Mouse (Mus musculus) heart, postnatal 0 days (tissue): ENCODE measurements around the gene Actr1a. TPM values are rescaled to one million over a fixed set of nuclear protein-coding genes. Genes with fewer than 3 reads are reported as not detected.

ENCODE experiments used
- ATAC-seq: fragments of 200-750 bp; cut with Nextera tagmentation; 2 replicates; pipeline ENCODE4 v1.8.0; 2017; ENCODE audit warnings: low read depth, moderate number of reproducible peaks, moderate library complexity; ENCODE audit not compliant: insufficient read depth
- DNase-seq: peaks from one replicate; pipeline ENCODE4 v3.0.0-alpha.2; 2016; ENCODE audit warnings: low spot score
- H3K27ac ChIP-seq: fragments of 300-500 bp; sonication (generic); 2 replicates; pipeline ENCODE4 v1.5.1; 2014; ENCODE audit warnings: low read depth, mild to moderate bottlenecking
- H3K27me3 ChIP-seq: fragments of 300-500 bp; sonication (generic); 2 replicates; pipeline ENCODE4 v1.6.1; 2014; ENCODE audit warnings: low read length, mixed read lengths; ENCODE audit not compliant: control insufficient read depth, insufficient read depth
- H3K36me3 ChIP-seq: fragments of 300-500 bp; sonication (generic); replicated peaks from 2 replicates; pipeline ENCODE4 v1.6.1; 2014; ENCODE audit warnings: low read length, mixed read lengths; ENCODE audit not compliant: control insufficient read depth, insufficient read depth
- H3K4me1 ChIP-seq: fragments of 300-500 bp; sonication (generic); 2 replicates; pipeline ENCODE4 v1.6.1; 2014; ENCODE audit warnings: antibody characterized with exemption; ENCODE audit not compliant: control insufficient read depth, insufficient read depth
- H3K4me2 ChIP-seq: fragments of 300-500 bp; sonication (generic); 2 replicates; pipeline ENCODE4 v1.6.1; 2014; ENCODE audit warnings: low read depth, mild to moderate bottlenecking, low read length, moderate library complexity
- H3K4me3 ChIP-seq: fragments of 300-500 bp; sonication (generic); 2 replicates; pipeline ENCODE4 v1.5.1; 2014; ENCODE audit warnings: low read depth, low read length
- H3K9ac ChIP-seq: fragments of 300-500 bp; sonication (generic); replicated peaks from 2 replicates; pipeline ENCODE4 v1.6.1; 2014; ENCODE audit warnings: low read depth, low read length, mixed read lengths
- H3K9me3 ChIP-seq: fragments of 300-500 bp; sonication (generic); replicated peaks from 2 replicates; pipeline ENCODE4 v1.6.1; 2016; ENCODE audit warnings: low read length; ENCODE audit not compliant: control insufficient read depth
- CTCF ChIP-seq: IDR thresholded peaks from 2 replicates; pipeline ENCODE4 v1.5.1; 2016; ENCODE audit warnings: antibody characterized with exemption, control low read depth, low read depth
- EP300 ChIP-seq: IDR thresholded peaks from 2 replicates; pipeline ENCODE4 v1.6.1; 2016; ENCODE audit warnings: antibody characterized with exemption, low read depth
- WGBS: fragments of 180-500 bp; shearing (Covaris S2); extraction: QIAGEN DNeasy Blood & Tissue Kit; methylation state at CpG from one replicate; pipeline ENCODE4 v1.1.7; 2014; 5-methylcytosine and 5-hydroxymethylcytosine counted together
- polyA plus RNA-seq: library from polyadenylated mRNA; unstranded; fragments of >200 nt; fragmentation: Nextera tagmentation; extraction: Ambion mirVana; gene quantifications from 2 replicates; pipeline ENCODE4 v1.2.1, GENCODE M21; 2015
- total RNA-seq: library from RNA; depleted of rRNA; stranded (reverse); fragments of >200 nt; gene quantifications from 2 replicates; pipeline ENCODE4 v1.2.3, GENCODE M21; 2014; ENCODE audit warnings: low replicate concordance

The Actr1a gene
- total and polyA plus RNA-seq, 2 experiments from 2014 or later, result 118 to 173 TPM

DNA sequence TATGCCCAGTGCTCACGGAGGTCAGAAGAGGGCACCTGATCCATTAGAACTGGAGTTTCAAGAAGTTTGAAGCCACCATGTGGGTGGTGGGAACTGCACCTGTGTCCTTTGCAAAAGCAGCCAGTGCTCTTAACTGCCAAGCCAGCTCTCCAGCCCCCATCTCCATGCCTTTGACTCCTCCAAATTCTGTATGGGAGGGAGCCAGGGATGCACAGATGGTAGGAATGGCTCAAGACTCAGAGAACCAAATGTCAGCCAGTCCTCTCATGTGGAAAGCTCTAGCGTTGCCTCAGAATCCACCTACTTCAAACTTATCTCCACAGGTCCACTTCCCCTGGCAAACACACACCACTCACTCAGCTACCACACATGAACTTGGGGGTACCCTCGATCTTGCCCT, 61.6 kb downstream of the Actr1a start:
- no peak overlapping the region for H3K4me2 ChIP-seq
- no peak for DNase-seq
- H3K9ac ChIP-seq, result no peak overlapping the region
- no peaks in the 10 kb centered on the region for H3K27me3 ChIP-seq
- no peak for TF ChIP-seq CTCF
- TF ChIP-seq EP300, result no peak
- peaks cover 14% of the 10 kb centered on the region for H3K4me1 ChIP-seq
- no peaks in the 10 kb centered on the region for H3K9me3 ChIP-seq
- peaks cover 20% of the 10 kb centered on the region for H3K36me3 ChIP-seq
- ATAC-seq, result no peak
- no peak overlapping the region for H3K4me3 ChIP-seq
- WGBS, result 79% methylated on average over 3 of the region's 3 CpGs
- no peak overlapping the region for H3K27ac ChIP-seq

DNA sequence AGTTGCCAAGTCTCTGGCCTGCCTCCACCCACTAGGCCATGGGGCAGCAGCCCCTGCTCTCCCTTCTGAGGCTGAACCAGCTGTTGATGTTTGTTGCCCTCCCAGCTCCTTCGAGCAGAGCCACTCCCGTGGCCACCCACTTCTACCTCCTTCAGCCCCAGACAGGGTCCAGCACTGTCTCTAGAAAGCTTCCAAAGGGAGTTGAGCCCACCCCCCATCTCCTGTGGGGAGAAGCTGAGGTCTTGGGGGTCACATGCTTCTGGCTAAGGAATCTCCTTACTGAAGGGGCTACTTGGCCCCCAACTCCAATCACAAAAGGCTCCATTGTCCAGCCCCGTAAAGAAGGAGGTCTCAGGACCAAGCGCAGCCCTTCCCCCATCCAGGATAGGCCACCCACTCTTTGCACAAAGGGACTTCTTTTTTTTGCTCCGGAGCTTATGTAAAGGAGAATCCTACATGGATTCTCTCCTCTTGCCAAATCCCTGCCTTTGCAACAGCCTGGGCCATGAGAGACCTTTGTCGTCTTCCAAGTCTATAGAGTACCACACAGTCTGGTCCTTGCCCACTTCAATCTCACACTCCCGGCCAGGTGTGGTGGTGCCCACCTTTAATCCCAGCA, 62.7 kb downstream of the Actr1a start:
- H3K27ac ChIP-seq, result no peak overlapping the region

DNA sequence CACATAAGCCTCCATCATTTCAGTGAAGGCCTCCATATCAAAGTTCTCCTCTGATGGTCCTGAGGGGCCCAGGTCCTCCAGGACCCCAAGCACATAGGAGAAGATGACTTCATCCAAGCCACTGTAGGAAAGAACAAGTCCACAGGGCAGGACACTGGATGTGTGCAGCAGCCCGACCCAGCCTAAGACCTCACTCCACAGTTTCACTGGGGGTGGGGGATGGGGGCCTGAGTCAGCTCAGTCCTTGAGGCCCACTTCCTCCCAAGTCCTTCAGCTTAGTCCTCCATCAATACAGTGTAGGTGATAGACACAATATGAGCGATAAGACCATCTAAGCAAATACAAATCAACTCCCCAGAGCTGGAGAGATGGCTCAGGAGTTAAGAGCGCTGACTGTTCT, 63.6 kb downstream of the Actr1a start:
- Histone ChIP-seq H3K4me1 (peaks cover 10% of the 10 kb centered on the region), H3K4me3 (no peak overlapping the region), H3K9me3 (no peaks in the 10 kb centered on the region), H3K4me2 (no peak overlapping the region), H3K36me3 (peaks cover 20% of the 10 kb centered on the region), H3K27ac (no peak overlapping the region), H3K27me3 (peaks cover 4% of the 10 kb centered on the region), H3K9ac (no peak overlapping the region)
- no peak for DNase-seq
- no peak for ATAC-seq
- TF ChIP-seq EP300 (no peak), CTCF (no peak)
- whole genome bisulfite sequencing, result 84% methylated on average over 3 of the region's 3 CpGs

More for the DNA sequence above, 62.7 kb downstream of the Actr1a start:
- H3K4me1 ChIP-seq, result peaks cover 14% of the 10 kb centered on the region
- no peak overlapping the region for H3K4me2 ChIP-seq
- TF ChIP-seq CTCF (no peak), EP300 (no peak)
- H3K9me3 ChIP-seq, result no peaks in the 10 kb centered on the region
- ATAC-seq (no peak), DNase-seq (no peak)
- 75% methylated on average over 7 of the region's 7 CpGs for WGBS
- H3K9ac ChIP-seq, result no peak overlapping the region
- no peaks in the 10 kb centered on the region for H3K27me3 ChIP-seq
- H3K4me3 ChIP-seq, result no peak overlapping the region
- H3K36me3 ChIP-seq, result peaks cover 20% of the 10 kb centered on the region

DNA sequence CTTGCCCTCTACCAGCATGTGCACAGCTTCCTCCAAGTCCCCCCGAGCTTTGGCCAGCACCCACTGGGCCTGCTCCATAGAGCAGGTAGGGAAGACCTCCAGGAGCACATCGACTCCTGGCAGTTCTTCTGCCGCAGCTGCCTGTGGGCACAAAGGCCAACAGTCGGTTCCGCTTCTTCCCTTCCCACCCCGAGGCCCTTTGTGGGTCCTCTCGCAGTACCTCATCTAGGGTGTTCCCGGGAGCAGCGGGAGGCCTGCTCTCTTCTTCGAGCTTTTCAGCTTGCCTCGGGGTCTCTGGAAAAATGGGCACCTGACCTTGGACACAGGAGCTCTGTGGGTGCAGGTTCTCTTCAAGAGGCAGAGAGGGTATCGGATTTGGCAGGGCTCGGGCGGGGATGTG, 64.2 kb downstream of the Actr1a start:
- DNase-seq (no peak), ATAC-seq (no peak)
- Histone ChIP-seq H3K36me3 (peaks cover 20% of the 10 kb centered on the region), H3K4me2 (no peak overlapping the region), H3K4me1 (peaks cover 10% of the 10 kb centered on the region), H3K27me3 (peaks cover 10% of the 10 kb centered on the region), H3K9me3 (no peaks in the 10 kb centered on the region), H3K4me3 (no peak overlapping the region), H3K27ac (no peak overlapping the region), H3K9ac (no peak overlapping the region)
- 90% methylated on average over 14 of the region's 14 CpGs for WGBS
- TF ChIP-seq CTCF, result no peak
- TF ChIP-seq EP300, result no peak

DNA sequence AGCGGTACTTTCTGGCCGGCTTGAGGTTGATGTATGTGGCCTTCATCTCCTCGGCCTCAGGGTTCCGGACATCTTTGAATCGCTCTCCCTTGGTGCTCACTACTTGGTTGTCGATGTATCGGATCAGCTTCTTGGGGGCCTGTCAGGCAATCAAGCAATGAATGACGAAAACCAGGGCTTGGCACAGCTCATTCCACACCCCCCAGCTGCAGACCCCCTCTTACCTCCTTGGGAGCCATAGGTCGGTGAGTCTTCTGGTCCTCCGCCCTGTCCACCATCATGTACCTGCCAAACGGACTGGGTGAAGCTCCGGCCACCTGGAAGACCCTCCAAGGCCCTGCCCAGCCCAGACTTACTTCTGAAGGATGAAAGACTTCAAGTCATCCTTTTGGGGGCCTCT, 64.9 kb downstream of the Actr1a start:
- H3K27me3 ChIP-seq, result peaks cover 16% of the 10 kb centered on the region

DNA sequence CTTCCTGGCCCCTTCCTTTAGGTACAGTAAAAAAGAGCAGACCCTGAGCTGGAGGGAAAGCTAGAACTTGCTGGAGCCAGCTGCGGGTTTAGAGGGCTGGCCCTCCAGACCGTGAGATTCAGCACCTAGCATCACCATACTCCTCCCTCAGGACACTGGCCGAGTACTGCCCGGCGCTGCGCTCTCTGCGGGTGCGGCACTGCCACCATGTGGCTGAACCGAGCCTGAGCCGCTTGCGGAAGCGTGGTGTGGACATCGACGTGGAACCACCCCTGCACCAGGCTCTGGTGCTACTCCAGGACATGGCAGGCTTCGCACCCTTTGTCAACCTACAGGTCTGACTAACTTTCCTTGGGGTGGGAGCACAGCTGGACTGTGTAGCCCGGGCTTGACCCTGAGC, 65.6 kb downstream of the Actr1a start:
- no peaks in the 10 kb centered on the region for H3K9me3 ChIP-seq
- H3K27me3 ChIP-seq, result peaks cover 24% of the 10 kb centered on the region
- DNase-seq (peak; percentile 86), ATAC-seq (peak; percentile 59)
- WGBS, result 5% methylated on average over 16 of the region's 16 CpGs
- H3K36me3 ChIP-seq, result peaks cover 20% of the 10 kb centered on the region
- H3K9ac ChIP-seq, result no peak overlapping the region
- no peak for TF ChIP-seq EP300
- peak; percentile 94 for TF ChIP-seq CTCF
- H3K4me2 ChIP-seq, result peak overlapping the region; percentile 90
- H3K4me3 ChIP-seq, result no peak overlapping the region
- peaks cover 10% of the 10 kb centered on the region for H3K4me1 ChIP-seq
- H3K27ac ChIP-seq, result no peak overlapping the region

More for the DNA sequence above, 64.9 kb downstream of the Actr1a start:
- Histone ChIP-seq H3K27ac (no peak overlapping the region), H3K9ac (no peak overlapping the region), H3K4me2 (no peak overlapping the region), H3K4me3 (no peak overlapping the region), H3K4me1 (peaks cover 10% of the 10 kb centered on the region), H3K9me3 (no peaks in the 10 kb centered on the region), H3K36me3 (peaks cover 20% of the 10 kb centered on the region)
- 90% methylated on average over 12 of the region's 12 CpGs for WGBS
- TF ChIP-seq CTCF (no peak), EP300 (no peak)
- no peak for ATAC-seq
- DNase-seq, result no peak
